Mouse (Mus musculus) ES-E14 (cell line): Measurements from ENCODE around the gene Lmntd2. TPM values are rescaled to one million over a fixed set of nuclear protein-coding genes. Genes with fewer than 3 reads are reported as not detected.

Source experiments
- DNase-seq: peaks from one replicate; pipeline ENCODE4 v3.0.0-alpha.2; 2013; ENCODE audit warnings: low read depth, low spot score
- H3K27ac ChIP-seq: 2 replicates; pipeline ENCODE4 v1.5.1; 2012; ENCODE audit warnings: low read depth, mild to moderate bottlenecking, low read length, moderate library complexity, mixed read lengths; ENCODE audit not compliant: poor library complexity, insufficient read depth, severe bottlenecking
- H3K36me3 ChIP-seq: 2 replicates; pipeline ENCODE4 v1.6.1; 2012; ENCODE audit warnings: mild to moderate bottlenecking, low read length, moderate library complexity, mixed read lengths; ENCODE audit not compliant: control insufficient read depth, poor library complexity, insufficient read depth, severe bottlenecking
- H3K4me1 ChIP-seq, 2 experiments: fragments of 150-350 bp in 1 of 2; sonication (generic) in 1 of 2; 2 replicates each; pipeline ENCODE4 v1.6.1; 2012; ENCODE audit warnings: low read length in 2 of 2, mild to moderate bottlenecking in 1 of 2, mixed read lengths in 1 of 2; ENCODE audit not compliant: control insufficient read depth in 2 of 2, insufficient read depth in 2 of 2, poor library complexity in 1 of 2
- H3K4me3 ChIP-seq, 2 experiments: fragments of 150-350 bp in 1 of 2; sonication (generic) in 1 of 2; 2 replicates each; pipeline ENCODE4 v1.5.1; 2012; ENCODE audit warnings: low read length in 2 of 2, low read depth in 1 of 2, mild to moderate bottlenecking in 1 of 2, mixed read lengths in 1 of 2; ENCODE audit not compliant: insufficient read depth in 1 of 2, poor library complexity in 1 of 2, severe bottlenecking in 1 of 2
- H3K9ac ChIP-seq: 2 replicates; pipeline ENCODE4 v1.6.1; 2012; ENCODE audit warnings: low read depth, mild to moderate bottlenecking, low read length, mixed read lengths; ENCODE audit not compliant: poor library complexity, insufficient read depth, severe bottlenecking
- H3K9me3 ChIP-seq: fragments of 150-350 bp; sonication (generic); 2 replicates; pipeline ENCODE4 v1.6.1; 2012; ENCODE audit warnings: low read depth, mild to moderate bottlenecking, low read length; ENCODE audit not compliant: control insufficient read depth, insufficient read depth
- CHD2 ChIP-seq: IDR thresholded peaks from 2 replicates; pipeline ENCODE4 v1.6.1; 2014; ENCODE audit warnings: mild to moderate bottlenecking, low read depth, low read length, inconsistent platforms
- HCFC1 ChIP-seq: IDR thresholded peaks from 2 replicates; pipeline ENCODE4 v1.6.1; 2012; ENCODE audit warnings: low read length, inconsistent platforms, borderline replicate concordance; ENCODE audit not compliant: insufficient read depth
- MAFK ChIP-seq: IDR thresholded peaks from 2 replicates; pipeline ENCODE4 v1.6.1; 2014; ENCODE audit warnings: mild to moderate bottlenecking, low read depth, low read length, inconsistent platforms; ENCODE audit not compliant: insufficient read depth
- ZC3H11A ChIP-seq: IDR thresholded peaks from 2 replicates; pipeline ENCODE4 v1.6.1; 2012; ENCODE audit warnings: low read depth, mild to moderate bottlenecking, inconsistent platforms, low read length, borderline replicate concordance
- ZNF384 ChIP-seq: IDR thresholded peaks from 2 replicates; pipeline ENCODE4 v1.6.1; 2012; ENCODE audit warnings: low read depth, low read length, inconsistent platforms
- in situ Hi-C, 2 experiments: fragments of 600-800 bp; cut with MboI; formaldehyde crosslinking; loops; one replicate each; pipeline ENCODE4 v1.15.1; 2025; ENCODE audit warnings: low sequenced_read_pairs in 2 of 2, inconsistent platforms in 1 of 2; ENCODE audit not compliant: unreplicated experiment in 2 of 2
- total RNA-seq: library from RNA; depleted of rRNA; stranded (reverse); fragments of 300-350 nt; gene quantifications from 2 replicates; pipeline ENCODE4 v1.2.3, GENCODE M21; 2012

Gene Lmntd2
- total RNA-seq, 1 experiment: 4.0 TPM

- H3K9ac ChIP-seq: peak overlapping the region; percentile 48; the same call in 1 of the 2 replicates
Observed at GRCm38 (mm10) chr7:141227796-141228195, 13.9 kb upstream of the Lmntd2 start.

GRCm38 (mm10) chr7:141226535-141226934 lies 12.7 kb upstream of the Lmntd2 start:
- H3K27ac ChIP-seq: no peak overlapping the region
- H3K36me3 ChIP-seq: peaks cover 7% of the 10 kb centered on the region
- H3K9ac ChIP-seq: no peak overlapping the region
- H3K4me3 ChIP-seq: no peak overlapping the region
- no peak for TF ChIP-seq HCFC1
- TF ChIP-seq MAFK: no peak
- TF ChIP-seq CHD2: no peak
- TF ChIP-seq ZNF384: no peak
- no peak for TF ChIP-seq ZC3H11A
- H3K4me1 ChIP-seq: peaks cover 0 to 13% of the 10 kb centered on the region in 2 experiments; a peak in 3 of 4 replicates
- H3K9me3 ChIP-seq: no peaks in the 10 kb centered on the region
- in situ Hi-C loops: no loop called here
- DNase-seq: no peak

More at GRCm38 (mm10) chr7:141227796-141228195, 13.9 kb upstream of the Lmntd2 start:
- in situ Hi-C loops: no loop called here
- no peak for DNase-seq
- peak overlapping the region in 1 of 2 experiments; percentile 69; a peak in 1 of 4 replicates for H3K4me3 ChIP-seq
- no peaks in the 10 kb centered on the region for H3K9me3 ChIP-seq
- no peak for TF ChIP-seq CHD2
- TF ChIP-seq ZNF384: no peak
- TF ChIP-seq MAFK: no peak
- TF ChIP-seq HCFC1: no peak
- TF ChIP-seq ZC3H11A: no peak
- peaks cover 0 to 6% of the 10 kb centered on the region in 2 experiments; a peak in 2 of 4 replicates for H3K4me1 ChIP-seq
- H3K36me3 ChIP-seq: peaks cover 19% of the 10 kb centered on the region
- no peak overlapping the region for H3K27ac ChIP-seq

- H3K36me3 ChIP-seq: peaks cover 10% of the 10 kb centered on the region
- no peak overlapping the region for H3K27ac ChIP-seq
- no peak overlapping the region for H3K4me3 ChIP-seq
- DNase-seq: no peak
- no peaks in the 10 kb centered on the region for H3K9me3 ChIP-seq
- no peak overlapping the region for H3K9ac ChIP-seq
- TF ChIP-seq HCFC1: no peak
- TF ChIP-seq ZNF384: no peak
- TF ChIP-seq ZC3H11A: no peak
- no peak for TF ChIP-seq CHD2
- TF ChIP-seq MAFK: no peak
- in situ Hi-C loops: no loop called here
- peaks cover 0 to 15% of the 10 kb centered on the region in 2 experiments; a peak in 3 of 4 replicates for H3K4me1 ChIP-seq
Observed at GRCm38 (mm10) chr7:141222696-141223215, 8.9 kb upstream of the Lmntd2 start.

GRCm38 (mm10) chr7:141222126-141222467 lies 8.2 kb upstream of the Lmntd2 start:
- Histone ChIP-seq H3K9me3 (no peaks in the 10 kb centered on the region), H3K36me3 (peaks cover 16% of the 10 kb centered on the region), H3K9ac (peak overlapping the region; percentile 36; the same call in 1 of the 2 replicates), H3K4me1 (peaks cover 0 to 20% of the 10 kb centered on the region in 2 experiments; a peak in 3 of 4 replicates), H3K27ac (no peak overlapping the region), H3K4me3 (peak overlapping the region; percentile 34 to 59; a peak in 3 of 4 replicates)
- no peak for DNase-seq
- TF ChIP-seq MAFK (no peak), ZC3H11A (no peak), HCFC1 (no peak), CHD2 (no peak), ZNF384 (no peak)
- in situ Hi-C loops: no loop called here

- in situ Hi-C loops: no loop called here
- Histone ChIP-seq H3K27ac (no peak overlapping the region), H3K4me3 (peak overlapping the region; percentile 68 to 77), H3K9ac (peak overlapping the region; percentile 60), H3K36me3 (peaks cover 18% of the 10 kb centered on the region), H3K4me1 (peaks cover 0 to 26% of the 10 kb centered on the region in 2 experiments; a peak in 3 of 4 replicates), H3K9me3 (no peaks in the 10 kb centered on the region)
- TF ChIP-seq CHD2 (0 out of 2 replicates have a peak, but pooled peaks have one; percentile 12), ZC3H11A (no peak)
- peak; percentile 97 for DNase-seq
Observed at GRCm38 (mm10) chr7:141221249-141222125, 7.6 kb upstream of the Lmntd2 start.
